Mouse (Mus musculus): ENCODE measurements around the gene Chic2.

Chic2 gene

GRCm38 (mm10) chr5:74975507-74975906 lies 69.1 kb downstream of the Chic2 start:
- no peak for DNase-seq (ENCODE audit: low spot score in 2 of 2)

GRCm38 (mm10) chr5:74974726-74975411 lies 69.7 kb downstream of the Chic2 start:
- DNase-seq (ENCODE audit: low spot score in 2 of 2), result peak in 1 of 2 experiments; percentile 42

- DNase-seq (ENCODE audit: low spot score in 2 of 2), result peak in 1 of 2 experiments; percentile 18
These were observed 70.5 kb downstream of the Chic2 start for GRCm38 (mm10) chr5:74974061-74974581.

- no peak for DNase-seq (ENCODE audit: low spot score in 2 of 2)
These were observed 73.2 kb downstream of the Chic2 start for GRCm38 (mm10) chr5:74971418-74971817.

GRCm38 (mm10) chr5:74969341-74969740 lies 75.2 kb downstream of the Chic2 start:
- DNase-seq (ENCODE audit: low spot score in 2 of 2), result no peak

GRCm38 (mm10) chr5:74967882-74968281 lies 76.7 kb downstream of the Chic2 start:
- DNase-seq (ENCODE audit: low spot score in 2 of 2), result no peak

- no peak for DNase-seq (ENCODE audit: low spot score in 2 of 2)
These were observed 77.7 kb downstream of the Chic2 start for GRCm38 (mm10) chr5:74966891-74967290.

GRCm38 (mm10) chr5:74962771-74963170 lies 81.8 kb downstream of the Chic2 start:
- DNase-seq (ENCODE audit: low spot score in 2 of 2), result no peak

GRCm38 (mm10) chr5:74960840-74961543 lies 83.6 kb downstream of the Chic2 start:
- peak in 1 of 2 experiments; percentile 52 for DNase-seq (ENCODE audit: low spot score in 2 of 2)

GRCm38 (mm10) chr5:74960306-74960705 lies 84.3 kb downstream of the Chic2 start:
- no peak for DNase-seq (ENCODE audit: low spot score in 2 of 2)

- DNase-seq (ENCODE audit: low spot score in 2 of 2), result no peak
These were observed 87.1 kb downstream of the Chic2 start for GRCm38 (mm10) chr5:74957293-74958076.

- no peak for DNase-seq (ENCODE audit: low spot score in 2 of 2)
These were observed 88.2 kb downstream of the Chic2 start for GRCm38 (mm10) chr5:74956335-74956734.

GRCm38 (mm10) chr5:74955565-74955964 lies 89.0 kb downstream of the Chic2 start:
- DNase-seq (ENCODE audit: low spot score in 2 of 2), result no peak

- DNase-seq (ENCODE audit: low spot score in 2 of 2), result no peak
These were observed 91.6 kb downstream of the Chic2 start for GRCm38 (mm10) chr5:74952938-74953337.

GRCm38 (mm10) chr5:74951375-74951774 lies 93.2 kb downstream of the Chic2 start:
- DNase-seq (ENCODE audit: low spot score in 2 of 2), result no peak

GRCm38 (mm10) chr5:74949298-74949697 lies 95.3 kb downstream of the Chic2 start:
- no peak for DNase-seq (ENCODE audit: low spot score in 2 of 2)

GRCm38 (mm10) chr5:74948482-74948881 lies 96.1 kb downstream of the Chic2 start:
- no peak for DNase-seq (ENCODE audit: low spot score in 2 of 2)
